ENCODE assay signal across 37 mouse cellular contexts in the genomic region with DNA sequence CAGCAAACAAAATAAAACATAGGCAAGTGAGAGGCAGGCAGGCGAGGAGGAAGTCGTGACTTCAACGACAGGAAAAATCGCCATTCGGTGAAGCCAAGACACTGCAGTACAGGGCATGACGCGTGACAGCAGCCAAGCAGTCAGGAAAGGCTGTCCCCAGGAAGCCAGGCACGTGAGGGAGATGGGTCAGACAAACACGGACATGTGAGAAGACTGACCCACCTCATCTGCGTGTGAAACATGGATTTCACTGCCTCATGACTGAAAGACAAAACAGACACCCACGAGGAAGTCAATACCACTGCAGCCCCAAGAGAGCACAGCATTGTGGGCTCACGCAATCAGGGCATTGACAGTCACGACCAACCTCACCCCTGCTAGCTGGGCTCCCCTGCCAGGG. TPM values are rescaled to one million over a fixed set of nuclear protein-coding genes. Genes with fewer than 3 reads are reported as not detected.
DNase-seq lines count a peak whose midpoint lies in the region; ATAC-seq and TF ChIP-seq lines count a peak whose summit lies in the region.
"Had no signal": no experiment of that assay in that cellular context is flagged by ENCODE, and none has a peak within 500 bp of the region (broad histone marks: within the 10 kb centered on the region; RNA-seq: fewer than 3 reads in every experiment).

No protein-coding gene starts in this region.

- WGBS in liver, adult 2 months = 19% methylated on average over 13 of the region's 13 CpGs
- WGBS in liver, embryonic 13.5 days (ENCODE audit: insufficient replicate concordance) = 39% methylated on average over 13 of the region's 13 CpGs

- ATAC-seq in liver, embryonic 13.5 days (ENCODE audit: low read depth) = no peak
- no peak for ATAC-seq in frontal cortex, adult (ENCODE audit: low TSS enrichment)
- ATAC-seq: CD4-positive, CD25-positive, alpha-beta regulatory T cell, adult 4 months; forebrain, embryonic 13.5 days; hindbrain, postnatal 0 days; lung, postnatal 0 days had no signal

- H3K27ac ChIP-seq in liver, adult 2 months (replicated peaks; ENCODE audit: insufficient read depth, low read depth, low read length) = peak overlapping the region; percentile 94
- 0 out of 2 replicates have a peak overlapping the region, but pooled peaks have one; percentile 24 for H3K27ac ChIP-seq in liver, embryonic 13.5 days
- H3K27ac ChIP-seq: forebrain, embryonic 13.5 days; heart, adult 2 months; heart, embryonic 13.5 days; hindbrain, postnatal 0 days; limb, embryonic 13.5 days; stomach, postnatal 0 days had no signal

- H3K9ac ChIP-seq in liver, adult 2 months (ENCODE audit: low read depth, low read length) = peak overlapping the region; percentile 43
- H3K9ac ChIP-seq in liver, embryonic 13.5 days = no peak overlapping the region
- H3K9ac ChIP-seq: forebrain, embryonic 13.5 days; heart, embryonic 13.5 days; limb, embryonic 13.5 days had no signal

- H3K4me3 ChIP-seq in liver, adult 2 months (ENCODE audit: insufficient read depth, low read depth, low read length) = no peak overlapping the region
- H3K4me3 ChIP-seq in liver, embryonic 13.5 days (replicated peaks) = no peak overlapping the region
- H3K4me3 ChIP-seq: forebrain, embryonic 13.5 days; heart, adult 2 months; heart, embryonic 13.5 days; limb, embryonic 13.5 days had no signal

- H3K36me3 ChIP-seq in liver, adult 2 months (ENCODE audit: control insufficient read depth, insufficient read depth, low read length) = no peaks in the 10 kb centered on the region
- H3K36me3 ChIP-seq in liver, embryonic 13.5 days = no peaks in the 10 kb centered on the region
- H3K36me3 ChIP-seq: G1E; limb, embryonic 13.5 days had no signal

- TF ChIP-seq CTCF in liver, adult 2 months (IDR thresholded peaks at IDR 0.05; ENCODE audit: low read depth, low read length) = 0 out of 2 replicates have a peak, but pooled peaks have one; percentile 25

- no peak overlapping the region for H3K4me2 ChIP-seq in liver, embryonic 13.5 days
- H3K4me2 ChIP-seq: forebrain, embryonic 13.5 days; heart, embryonic 13.5 days; limb, embryonic 13.5 days had no signal

- TF ChIP-seq POLR2A in liver, adult 2 months (IDR thresholded peaks at IDR 0.05; ENCODE audit: extremely low read depth, insufficient read depth, low read length) = no peak

- peaks cover 6% of the 10 kb centered on the region for H3K4me1 ChIP-seq in liver, adult 2 months (ENCODE audit: control insufficient read depth, insufficient read depth, low read length)
- H3K4me1 ChIP-seq in liver, embryonic 13.5 days (replicated peaks) = no peaks in the 10 kb centered on the region
- H3K4me1 ChIP-seq: forebrain, embryonic 13.5 days had no signal

- no peaks in the 10 kb centered on the region for H3K9me3 ChIP-seq in liver, embryonic 13.5 days (replicated peaks)
- H3K9me3 ChIP-seq: forebrain, embryonic 13.5 days; G1E; heart, embryonic 13.5 days; limb, embryonic 13.5 days had no signal

- DNase-seq in liver, adult 2 months (ENCODE audit: extremely low read depth, low read depth, low spot score) = peak; percentile 92
- DNase-seq in liver (no peak), R1 (ENCODE audit: low read depth, low spot score) (peak; percentile 45)
- DNase-seq in liver, embryonic 13.5 days = no peak
- DNase-seq in urinary bladder, postnatal 4 days (ENCODE audit: low spot score in 2 of 2) = no peak
- no peak for DNase-seq in right cerebral cortex, adult 2 months (ENCODE audit: low spot score in 2 of 2)
- DNase-seq: adrenal gland, postnatal 14 days; cerebellum, adult 11 months; cerebellum, adult 9-10 months; cerebellum, postnatal 36 days; gastrocnemius, postnatal 25 days; heart, adult 2 months; heart, postnatal 14 days; kidney, adult 11 months; kidney, postnatal 14 days; lung, postnatal 4 days; midbrain, embryonic 14.5 days; thymus, adult 18-20 months; thymus, postnatal 25 days had no signal

- no peaks in the 10 kb centered on the region for H3K79me2 ChIP-seq in liver, adult 2 months (ENCODE audit: control insufficient read depth, insufficient read depth, low read length)

- H3K27me3 ChIP-seq in liver, adult 2 months (ENCODE audit: control insufficient read depth, insufficient read depth, low read length) = no peaks in the 10 kb centered on the region
- no peaks in the 10 kb centered on the region for H3K27me3 ChIP-seq in liver, embryonic 13.5 days
- H3K27me3 ChIP-seq: forebrain, embryonic 13.5 days; heart, embryonic 13.5 days; limb, embryonic 13.5 days had no signal

RNA-seq across cellular contexts. Expression of gene Fabp1, which starts 35.5 kb away (rescaled TPM):
- total RNA-seq in liver, adult 2 months (2014; rRNA removed) = 4,448 and 10,515 TPM in 2 replicates
- polyA plus RNA-seq in liver, adult 2 months (2012; rRNA removed) = 1,879 and 1,952 TPM in 2 replicates
- 221 and 251 TPM in 2 replicates for polyA plus RNA-seq in liver, embryonic 13.5 days (2015; fragmentation: Nextera tagmentation; extraction: Ambion mirVana)
- total RNA-seq: G1E; gastrocnemius, postnatal 25 days; heart, adult 2 months; heart, postnatal 14 days; hindbrain, postnatal 0 days; layer of hippocampus, adult 18-20 months; layer of hippocampus, postnatal 25 days; left cerebral cortex, adult 8-10 months; left cerebral cortex, postnatal 36 days; monocyte, adult 5-6 weeks had no signal
- polyA plus RNA-seq: CD4-positive, CD25-positive, alpha-beta regulatory T cell, adult 4 months; embryonic facial prominence, embryonic 11.5 days; forebrain, embryonic 13.5 days; frontal cortex, adult 2 months; G1E; heart, adult 2 months; hindbrain, embryonic 11.5 days; hindbrain, postnatal 0 days; midbrain, embryonic 14.5 days; neural tube, embryonic 14.5 days had no signal

RNA-seq across cellular contexts. Expression of gene Krcc1, which starts 36.4 kb away (rescaled TPM):
- 52.7 and 56.6 TPM in 2 replicates for total RNA-seq in liver, adult 2 months (2014; rRNA removed)
- polyA plus RNA-seq in liver, adult 2 months (2012; rRNA removed) = 9.0 and 9.5 TPM in 2 replicates
- 24.0 and 27.8 TPM in 2 replicates for polyA plus RNA-seq in liver, embryonic 13.5 days (2015; fragmentation: Nextera tagmentation; extraction: Ambion mirVana)

Comparison
In these comparisons a context has a peak if more than half of its experiments do, and no peak if none do; other contexts are left out.
1. DNase-seq: peak in liver, adult 2 months (single experiment) and R1 (single experiment); none in liver (single experiment), liver, embryonic 13.5 days (single experiment), urinary bladder, postnatal 4 days (0 of 2) and right cerebral cortex, adult 2 months (0 of 2).